Mouse (Mus musculus) neural tube, embryonic 12.5 days (tissue): ENCODE measurements around the gene Ptprm. TPM values are rescaled to one million over a fixed set of nuclear protein-coding genes. Genes with fewer than 3 reads are reported as not detected.
A peak's percentile ranks its signal among the peaks of the same experiment; 100 is the strongest.

Experiments
- ATAC-seq: fragments of 200-750 bp; cut with Nextera tagmentation; 2 replicates; pipeline ENCODE4 v1.8.0; 2017; ENCODE audit warnings: low read depth, mild to moderate bottlenecking, moderate TSS enrichment, moderate library complexity; ENCODE audit not compliant: low FRiP score
- H3K27ac ChIP-seq: fragments of 300-500 bp; sonication (generic); 2 replicates; pipeline ENCODE4 v1.5.1; 2016
- H3K27me3 ChIP-seq: fragments of 300-500 bp; sonication (generic); replicated peaks from 2 replicates; pipeline ENCODE4 v1.6.1; 2016; ENCODE audit warnings: mild to moderate bottlenecking
- H3K36me3 ChIP-seq: fragments of 300-500 bp; sonication (generic); 2 replicates; pipeline ENCODE4 v1.6.1; 2016; ENCODE audit warnings: mild to moderate bottlenecking
- H3K4me1 ChIP-seq: fragments of 300-500 bp; sonication (generic); 2 replicates; pipeline ENCODE4 v1.6.1; 2016
- H3K4me2 ChIP-seq: fragments of 300-500 bp; sonication (generic); replicated peaks from 2 replicates; pipeline ENCODE4 v1.6.1; 2016; ENCODE audit warnings: mild to moderate bottlenecking
- H3K4me3 ChIP-seq: fragments of 300-500 bp; sonication (generic); 2 replicates; pipeline ENCODE4 v1.5.1; 2016
- H3K9ac ChIP-seq: fragments of 300-500 bp; sonication (generic); 2 replicates; pipeline ENCODE4 v1.6.1; 2016; ENCODE audit warnings: mild to moderate bottlenecking
- H3K9me3 ChIP-seq: fragments of 300-500 bp; sonication (generic); 2 replicates; pipeline ENCODE4 v1.6.1; 2016; ENCODE audit warnings: mild to moderate bottlenecking
- WGBS: fragments of 180-500 bp; shearing (Covaris S2); methylation state at CpG from one replicate; pipeline ENCODE4 v1.1.7; 2016; 5-methylcytosine and 5-hydroxymethylcytosine counted together
- polyA plus RNA-seq: library from polyadenylated mRNA; unstranded; fragments of >200 nt; fragmentation: Nextera tagmentation; extraction: Ambion mirVana; gene quantifications from 2 replicates; pipeline ENCODE4 v1.2.1, GENCODE M21; 2016

Gene Ptprm
- polyA plus RNA-seq, 1 experiment from 2014 or later = 15.6 TPM

DNA sequence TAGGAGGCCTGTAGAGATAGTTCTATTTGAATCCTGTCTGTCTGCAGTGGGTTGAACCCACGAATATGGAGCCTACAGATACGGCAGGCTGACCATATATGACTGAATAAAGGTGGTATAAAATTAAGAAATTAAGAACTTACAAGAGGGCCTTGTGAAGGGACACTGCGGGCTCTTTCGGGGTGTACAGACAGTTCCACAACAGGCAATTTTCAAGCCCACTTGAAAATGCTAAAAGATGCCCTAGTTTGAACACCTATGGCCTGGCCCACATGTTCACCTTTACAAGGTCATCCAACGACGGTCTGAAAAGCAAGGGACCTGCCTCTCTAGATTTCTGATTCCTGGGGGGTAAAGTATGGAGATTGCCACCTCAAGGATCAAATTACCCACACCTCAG is 168.3 kb downstream of the Ptprm start:
- WGBS = 89% methylated on average over 6 of the region's 6 CpGs
- Histone ChIP-seq H3K4me2 (no peak overlapping the region), H3K9ac (no peak overlapping the region), H3K4me1 (no peaks in the 10 kb centered on the region), H3K4me3 (no peak overlapping the region), H3K27me3 (no peaks in the 10 kb centered on the region), H3K36me3 (no peaks in the 10 kb centered on the region), H3K27ac (no peak overlapping the region), H3K9me3 (no peaks in the 10 kb centered on the region)
- ATAC-seq = no peak

DNA sequence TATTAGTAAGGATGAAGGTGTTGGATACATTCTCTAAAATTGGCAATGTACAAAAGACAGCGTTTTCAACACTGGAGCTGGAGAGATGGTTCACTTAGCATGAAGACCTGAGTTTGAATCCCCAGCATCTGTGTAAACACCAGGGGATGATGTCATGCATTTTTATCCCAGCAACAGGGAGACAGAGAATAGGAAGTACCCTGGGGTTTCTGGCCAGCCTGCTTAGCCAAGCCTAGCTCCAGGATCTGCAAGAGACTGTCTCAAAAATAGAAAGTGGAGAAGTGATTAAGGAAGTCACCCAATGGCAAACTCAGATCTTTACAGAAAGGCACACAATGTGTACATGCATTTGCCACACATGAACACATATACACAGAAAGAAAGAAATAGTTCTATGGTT is 174.8 kb downstream of the Ptprm start:
- no peaks in the 10 kb centered on the region for H3K4me1 ChIP-seq
- H3K27me3 ChIP-seq = no peaks in the 10 kb centered on the region
- H3K9ac ChIP-seq = no peak overlapping the region
- ATAC-seq = no peak
- 83% methylated on average over 1 of the region's 1 CpGs for WGBS
- no peaks in the 10 kb centered on the region for H3K36me3 ChIP-seq
- H3K4me2 ChIP-seq = no peak overlapping the region
- no peak overlapping the region for H3K27ac ChIP-seq
- H3K9me3 ChIP-seq = 0 out of 2 replicates have a peak, but pooled peaks cover 7% of the 10 kb centered on the region
- H3K4me3 ChIP-seq = no peak overlapping the region

DNA sequence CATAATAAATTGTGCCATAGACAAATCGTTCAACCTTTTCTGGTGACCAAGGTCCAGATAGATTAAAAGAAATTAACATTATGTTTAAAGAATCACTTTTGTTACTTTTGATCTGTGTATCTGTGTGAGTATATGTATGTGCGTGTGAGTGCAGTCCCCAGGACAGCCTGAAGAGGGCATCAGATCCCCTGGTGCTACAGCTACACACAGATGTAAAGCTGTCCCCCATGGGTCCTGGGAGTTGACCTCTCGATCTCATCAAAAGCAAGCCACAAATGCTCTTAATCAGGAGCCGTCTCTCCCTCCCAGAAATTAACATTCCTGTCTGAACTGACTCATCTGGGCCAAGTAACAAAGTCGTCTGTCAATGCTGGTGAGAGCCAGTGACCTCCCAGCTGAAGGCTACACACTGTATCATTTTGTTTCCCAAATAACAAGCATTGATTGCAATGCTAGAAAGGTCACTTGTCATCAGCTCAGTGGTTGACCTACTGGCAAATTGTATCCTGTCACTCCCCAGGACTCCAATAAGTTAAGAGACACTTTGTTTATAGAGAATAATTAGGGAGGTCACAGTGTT is 175.5 kb downstream of the Ptprm start:
- no peak overlapping the region for H3K27ac ChIP-seq
- no peaks in the 10 kb centered on the region for H3K4me1 ChIP-seq
- no peak overlapping the region for H3K9ac ChIP-seq
- H3K36me3 ChIP-seq = no peaks in the 10 kb centered on the region
- 0 out of 2 replicates have a peak, but pooled peaks cover 7% of the 10 kb centered on the region for H3K9me3 ChIP-seq
- H3K4me2 ChIP-seq = no peak overlapping the region
- WGBS = 80% methylated on average over 5 of the region's 5 CpGs
- no peaks in the 10 kb centered on the region for H3K27me3 ChIP-seq
- ATAC-seq = no peak
- H3K4me3 ChIP-seq = no peak overlapping the region

DNA sequence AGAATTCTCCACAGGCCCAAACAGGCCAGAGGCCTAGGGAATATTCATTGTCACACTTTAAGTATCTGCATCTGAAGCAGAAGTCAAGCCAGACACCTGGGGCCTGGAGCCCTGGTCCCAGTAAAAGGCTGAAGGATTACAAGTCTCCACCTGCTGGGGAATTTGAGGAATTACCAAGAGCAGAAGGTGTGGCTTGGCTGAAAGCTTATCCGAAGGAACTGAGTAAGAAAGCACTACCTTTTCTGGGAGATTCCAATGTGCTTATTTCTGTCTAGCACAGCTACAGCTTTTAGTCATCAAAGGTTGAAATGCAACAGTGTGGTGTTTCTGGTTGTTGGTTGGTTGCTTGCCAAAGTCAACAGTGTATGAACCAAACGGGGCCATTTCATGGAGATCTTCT is 178.4 kb downstream of the Ptprm start:
- 63% methylated on average over 2 of the region's 2 CpGs for WGBS
- Histone ChIP-seq H3K4me3 (no peak overlapping the region), H3K4me1 (no peaks in the 10 kb centered on the region), H3K4me2 (no peak overlapping the region), H3K9me3 (0 out of 2 replicates have a peak, but pooled peaks cover 7% of the 10 kb centered on the region), H3K36me3 (no peaks in the 10 kb centered on the region), H3K9ac (no peak overlapping the region), H3K27ac (no peak overlapping the region), H3K27me3 (no peaks in the 10 kb centered on the region)
- no peak for ATAC-seq

DNA sequence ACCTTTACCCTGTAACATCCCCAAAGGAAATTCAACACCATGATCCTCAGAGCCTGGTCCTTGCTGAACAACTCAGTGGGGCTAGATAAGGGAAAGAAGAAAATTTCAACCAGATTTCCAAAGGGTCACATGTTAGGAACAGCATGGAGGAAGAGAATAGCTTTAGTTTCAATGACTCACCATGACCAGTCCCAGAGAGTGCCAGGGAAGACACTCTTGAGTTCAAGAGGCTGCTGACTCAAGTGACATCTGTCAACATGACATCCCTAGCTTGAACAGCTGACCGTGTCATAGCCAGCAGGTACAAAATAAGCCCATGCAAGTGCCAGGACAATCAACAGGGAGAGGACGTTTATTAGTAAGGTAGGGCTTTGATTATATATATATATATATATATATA is 182.9 kb downstream of the Ptprm start:
- Histone ChIP-seq H3K27ac (no peak overlapping the region), H3K27me3 (no peaks in the 10 kb centered on the region), H3K4me1 (no peaks in the 10 kb centered on the region), H3K9ac (no peak overlapping the region), H3K36me3 (no peaks in the 10 kb centered on the region), H3K9me3 (no peaks in the 10 kb centered on the region), H3K4me2 (no peak overlapping the region), H3K4me3 (no peak overlapping the region)
- 85% methylated on average over 2 of the region's 2 CpGs for WGBS
- no peak for ATAC-seq

DNA sequence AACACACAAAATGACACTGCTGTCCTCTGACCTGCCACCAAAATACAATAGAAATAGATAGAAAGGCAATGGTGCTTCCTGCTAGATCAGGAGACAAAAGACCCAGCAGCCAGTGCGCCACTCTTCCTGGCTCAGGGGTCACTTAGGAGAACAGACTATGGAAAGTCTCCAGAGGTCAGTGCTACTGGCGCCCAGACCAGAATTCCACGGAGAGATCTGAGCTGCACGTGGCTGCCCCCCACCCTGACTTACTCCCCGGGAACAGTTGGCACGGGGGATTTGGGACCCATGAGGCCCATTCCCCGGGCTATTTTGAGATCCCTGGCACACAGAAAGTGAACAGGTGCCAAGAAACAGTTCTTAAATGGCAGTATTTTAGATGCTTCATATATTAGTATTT is 183.6 kb downstream of the Ptprm start:
- Histone ChIP-seq H3K4me1 (no peaks in the 10 kb centered on the region), H3K9me3 (no peaks in the 10 kb centered on the region), H3K4me2 (no peak overlapping the region), H3K36me3 (no peaks in the 10 kb centered on the region), H3K4me3 (no peak overlapping the region), H3K9ac (no peak overlapping the region), H3K27me3 (no peaks in the 10 kb centered on the region), H3K27ac (no peak overlapping the region)
- no peak for ATAC-seq
- 78% methylated on average over 7 of the region's 7 CpGs for WGBS

DNA sequence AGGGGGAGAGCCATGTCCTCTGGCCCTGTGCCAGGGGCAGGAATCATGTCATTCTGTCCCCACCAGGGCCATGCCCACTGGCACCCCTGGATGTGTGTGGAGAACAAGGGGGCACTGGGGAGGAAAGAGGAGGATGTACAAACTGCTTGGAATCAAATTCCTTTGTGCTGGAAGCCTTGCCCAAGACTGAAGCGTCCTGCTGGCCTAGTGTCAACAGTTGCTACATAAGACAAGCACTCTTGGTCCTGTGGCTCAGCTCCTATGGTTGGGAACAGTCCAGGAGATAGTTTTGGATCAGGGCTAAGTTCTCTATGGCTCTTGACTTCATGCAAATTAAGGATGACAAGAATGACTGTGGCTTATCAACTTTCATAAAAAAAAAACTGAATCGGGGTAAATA is 188.4 kb downstream of the Ptprm start:
- no peak overlapping the region for H3K4me2 ChIP-seq
- no peaks in the 10 kb centered on the region for H3K36me3 ChIP-seq
- H3K9ac ChIP-seq = no peak overlapping the region
- no peak overlapping the region for H3K4me3 ChIP-seq
- ATAC-seq = no peak
- no peak overlapping the region for H3K27ac ChIP-seq
- H3K4me1 ChIP-seq = no peaks in the 10 kb centered on the region
- H3K9me3 ChIP-seq = no peaks in the 10 kb centered on the region
- no peaks in the 10 kb centered on the region for H3K27me3 ChIP-seq
- 91% methylated on average over 2 of the region's 2 CpGs for WGBS

DNA sequence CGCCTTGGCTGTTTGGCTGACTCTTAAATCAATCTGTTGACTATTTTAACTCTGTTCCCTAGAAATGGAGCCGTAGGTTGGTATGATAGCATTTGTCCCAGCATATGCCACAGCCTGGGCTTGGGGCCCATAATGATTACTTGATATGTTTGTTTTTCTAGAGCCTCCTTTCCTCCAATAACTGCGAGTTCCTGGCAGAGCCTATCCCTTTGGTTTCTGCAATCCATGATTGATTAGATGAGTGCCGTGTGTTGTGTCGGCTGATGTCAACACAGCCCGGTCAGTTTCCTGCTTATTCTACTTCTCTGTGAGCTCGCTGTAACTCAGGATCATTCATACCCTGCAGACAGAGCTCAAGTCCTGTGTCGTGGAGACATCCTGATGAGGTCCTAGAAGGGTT is 194.6 kb downstream of the Ptprm start:
- Histone ChIP-seq H3K9me3 (no peaks in the 10 kb centered on the region), H3K36me3 (no peaks in the 10 kb centered on the region), H3K9ac (no peak overlapping the region), H3K4me3 (no peak overlapping the region), H3K27ac (no peak overlapping the region), H3K4me1 (no peaks in the 10 kb centered on the region), H3K4me2 (no peak overlapping the region), H3K27me3 (no peaks in the 10 kb centered on the region)
- ATAC-seq = no peak
- 84% methylated on average over 8 of the region's 8 CpGs for WGBS

DNA sequence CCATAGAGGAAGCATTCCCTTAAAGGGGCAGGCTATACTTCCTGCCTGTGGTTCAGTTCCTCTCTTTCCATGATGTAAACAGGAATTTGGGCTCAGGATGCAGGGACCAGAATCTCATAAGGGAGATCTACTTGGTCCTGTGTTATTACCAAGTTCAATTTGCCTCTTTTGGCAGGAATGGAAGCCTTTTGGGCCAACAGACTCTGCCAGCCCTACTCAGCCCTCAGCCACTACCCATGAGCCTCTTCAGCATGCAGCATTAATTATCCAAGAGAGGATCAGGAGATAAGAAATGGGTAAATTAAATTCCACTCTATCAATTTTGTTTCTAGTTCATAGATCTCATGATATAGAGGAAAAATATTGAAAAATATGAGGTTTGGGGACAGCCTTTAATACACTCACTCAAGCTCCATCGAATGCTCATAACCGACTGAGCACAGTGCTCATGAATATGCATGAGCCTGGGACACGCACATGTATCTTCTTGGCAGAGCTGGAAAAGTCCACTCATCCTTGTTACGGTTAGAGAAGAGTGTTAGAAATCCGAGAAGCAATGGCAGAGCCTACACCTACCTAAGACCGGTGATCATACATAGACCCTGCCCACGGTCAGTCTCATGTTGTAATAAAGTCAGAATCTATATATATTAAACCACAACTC is 197.0 kb downstream of the Ptprm start:
- no peaks in the 10 kb centered on the region for H3K27me3 ChIP-seq
- no peaks in the 10 kb centered on the region for H3K4me1 ChIP-seq
- no peaks in the 10 kb centered on the region for H3K36me3 ChIP-seq
- H3K9ac ChIP-seq = no peak overlapping the region
- H3K9me3 ChIP-seq = no peaks in the 10 kb centered on the region
- no peak overlapping the region for H3K4me2 ChIP-seq
- ATAC-seq = 0 out of 2 replicates have a peak, but pooled peaks have one; percentile 33
- 67% methylated on average over 7 of the region's 7 CpGs for WGBS
- H3K27ac ChIP-seq = no peak overlapping the region
- no peak overlapping the region for H3K4me3 ChIP-seq

DNA sequence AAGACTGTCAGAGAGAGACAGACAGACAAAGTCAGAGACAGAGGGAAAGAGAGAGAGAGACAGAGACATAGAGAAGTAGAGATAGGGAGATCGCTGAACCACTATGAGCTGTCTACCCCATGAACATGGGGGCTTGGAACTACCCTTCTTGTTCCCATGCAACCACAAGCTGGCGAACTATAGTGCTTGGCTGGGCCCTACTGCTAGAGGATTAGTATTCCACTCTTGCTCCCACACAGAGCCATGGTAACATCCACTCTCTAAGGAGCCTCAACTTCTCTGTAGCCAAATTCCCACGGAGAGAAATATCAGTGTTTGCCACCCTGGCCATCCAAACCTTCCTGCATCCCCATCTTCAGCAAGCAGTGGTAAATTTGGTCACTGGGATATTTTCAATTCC is 202.0 kb downstream of the Ptprm start:
- Histone ChIP-seq H3K4me1 (no peaks in the 10 kb centered on the region), H3K27me3 (no peaks in the 10 kb centered on the region), H3K4me2 (no peak overlapping the region), H3K9me3 (no peaks in the 10 kb centered on the region), H3K36me3 (no peaks in the 10 kb centered on the region), H3K4me3 (no peak overlapping the region), H3K27ac (no peak overlapping the region), H3K9ac (no peak overlapping the region)
- no peak for ATAC-seq
- 80% methylated on average over 3 of the region's 3 CpGs for WGBS

DNA sequence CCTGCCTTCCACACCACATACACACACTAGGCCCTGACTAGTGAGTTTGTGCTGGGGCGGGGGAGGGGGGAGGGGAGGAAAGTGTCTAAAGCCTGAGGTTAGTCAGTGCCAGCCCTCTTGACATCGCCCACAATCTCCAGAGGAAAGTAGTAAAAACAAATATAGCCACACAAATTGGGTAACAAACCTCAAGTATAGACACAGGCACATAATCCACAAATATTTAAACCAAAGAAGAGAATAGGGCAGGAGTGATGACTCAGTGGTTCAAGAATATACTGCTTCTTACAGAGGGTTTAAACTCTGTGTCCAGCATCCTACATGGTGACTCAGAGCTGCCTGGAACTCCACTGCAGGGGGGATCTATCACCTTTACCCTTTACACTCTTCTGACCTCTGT is 203.8 kb downstream of the Ptprm start:
- H3K36me3 ChIP-seq = no peaks in the 10 kb centered on the region
- ATAC-seq = no peak
- no peak overlapping the region for H3K4me3 ChIP-seq
- no peaks in the 10 kb centered on the region for H3K27me3 ChIP-seq
- H3K9ac ChIP-seq = no peak overlapping the region
- H3K9me3 ChIP-seq = no peaks in the 10 kb centered on the region
- 84% methylated on average over 2 of the region's 2 CpGs for WGBS
- no peaks in the 10 kb centered on the region for H3K4me1 ChIP-seq
- no peak overlapping the region for H3K27ac ChIP-seq
- no peak overlapping the region for H3K4me2 ChIP-seq

DNA sequence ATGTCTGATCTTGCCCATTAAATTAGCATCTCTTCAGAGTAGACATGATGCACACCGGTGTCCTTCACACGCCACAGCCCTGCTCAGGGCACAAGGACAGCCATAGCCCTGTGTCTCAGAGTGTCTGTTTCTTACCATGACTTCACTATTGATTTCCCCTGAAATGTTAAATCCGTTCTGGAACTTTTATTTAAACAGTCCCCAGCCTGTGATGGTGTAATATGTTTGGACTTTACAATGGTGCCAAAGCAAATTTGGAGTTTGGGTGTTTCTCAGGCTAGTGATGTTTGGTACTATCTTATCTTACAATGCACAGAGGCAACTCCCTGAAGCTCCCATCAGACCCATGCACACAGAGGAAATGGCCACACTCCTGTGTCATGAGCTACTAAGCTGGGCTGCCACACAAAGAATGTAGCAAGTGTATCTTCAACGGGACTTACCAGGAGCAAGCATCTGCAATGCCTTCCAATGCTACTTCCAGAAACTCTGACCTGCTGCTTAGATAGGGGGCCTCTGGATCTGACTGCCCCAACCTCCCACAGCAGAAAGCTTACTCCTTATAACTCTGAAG is 212.0 kb downstream of the Ptprm start:
- H3K4me1 ChIP-seq = no peaks in the 10 kb centered on the region
- no peaks in the 10 kb centered on the region for H3K9me3 ChIP-seq
- ATAC-seq = no peak
- H3K4me3 ChIP-seq = no peak overlapping the region
- H3K27ac ChIP-seq = no peak overlapping the region
- H3K9ac ChIP-seq = no peak overlapping the region
- no peaks in the 10 kb centered on the region for H3K27me3 ChIP-seq
- 64% methylated on average over 4 of the region's 4 CpGs for WGBS
- H3K36me3 ChIP-seq = no peaks in the 10 kb centered on the region
- H3K4me2 ChIP-seq = no peak overlapping the region

DNA sequence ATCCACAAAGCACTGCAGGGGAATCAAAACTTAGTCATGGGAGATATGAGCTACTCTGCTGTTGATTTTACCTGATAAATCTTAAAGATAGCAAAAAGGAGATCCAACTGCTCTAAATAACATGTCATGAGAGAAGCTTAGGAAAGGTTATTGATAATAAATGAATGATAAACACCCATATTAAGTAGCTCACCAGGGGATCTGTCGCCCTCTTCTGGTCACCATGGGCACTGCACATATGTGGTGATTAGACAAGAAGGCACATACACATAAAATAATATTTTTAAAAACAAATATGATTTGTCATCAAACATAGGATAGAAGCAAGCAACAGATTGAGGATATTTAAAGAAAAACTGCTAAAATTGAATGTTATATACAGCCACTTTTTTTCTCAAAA is 213.8 kb downstream of the Ptprm start:
- no peaks in the 10 kb centered on the region for H3K4me1 ChIP-seq
- H3K27ac ChIP-seq = no peak overlapping the region
- no peaks in the 10 kb centered on the region for H3K36me3 ChIP-seq
- no peak overlapping the region for H3K4me2 ChIP-seq
- H3K4me3 ChIP-seq = no peak overlapping the region
- H3K27me3 ChIP-seq = no peaks in the 10 kb centered on the region
- no peak for ATAC-seq
- WGBS = 30% methylated on average over 1 of the region's 1 CpGs
- H3K9me3 ChIP-seq = no peaks in the 10 kb centered on the region
- no peak overlapping the region for H3K9ac ChIP-seq
